Mouse (Mus musculus): ENCODE data around the gene Tmem135.

DNA sequence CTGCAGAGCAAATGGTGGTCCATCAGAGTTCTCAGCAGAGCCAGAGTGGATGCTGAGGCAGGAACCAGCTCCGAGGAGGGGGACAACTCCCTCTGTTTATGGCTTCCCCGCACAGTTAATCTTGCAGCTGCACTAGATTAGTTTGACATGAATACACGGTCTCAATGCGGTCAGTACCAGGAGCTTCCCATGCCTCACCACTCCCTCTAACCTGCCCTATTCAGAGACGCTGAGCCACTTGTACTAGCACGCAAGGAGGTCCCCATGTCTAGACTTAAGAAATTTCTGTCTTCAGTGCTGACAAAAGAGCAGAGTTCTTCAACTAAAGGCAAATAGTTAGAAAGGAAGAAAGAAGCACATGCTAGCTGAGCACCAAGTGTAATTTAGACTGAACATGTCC lies 193.5 kb downstream of the Tmem135 start:
- TF ChIP-seq E2F4 (IDR thresholded peaks at IDR 0.05; ENCODE audit: insufficient read depth) = no peak
- TF ChIP-seq MYOD1 (IDR thresholded peaks at IDR 0.05; ENCODE audit: control insufficient read depth in 1 of 3, insufficient read length in 2 of 3, low read depth in 2 of 3) = no peak
- TF ChIP-seq POLR2AphosphoS2 (IDR thresholded peaks at IDR 0.05; ENCODE audit: insufficient read length, low read depth) = no peak
- TF ChIP-seq CEBPB (IDR thresholded peaks at IDR 0.05; ENCODE audit: insufficient read depth, poor library complexity, severe bottlenecking) = no peak
- TF ChIP-seq POLR2A (IDR thresholded peaks at IDR 0.05; ENCODE audit: insufficient read length, low read depth) = no peak
- no peak for TF ChIP-seq MAX (IDR thresholded peaks at IDR 0.05; ENCODE audit: low read depth)
- TF ChIP-seq TCF3 (IDR thresholded peaks at IDR 0.05; ENCODE audit: insufficient read length, low read depth) = no peak
- TF ChIP-seq MYOG (IDR thresholded peaks at IDR 0.05; ENCODE audit: control insufficient read depth in 1 of 3, insufficient read depth in 1 of 3, insufficient read length in 2 of 3, low read depth in 2 of 3) = no peak
